Mouse (Mus musculus): ENCODE results near the gene Spata45. TPM values are rescaled to one million over a fixed set of nuclear protein-coding genes. Genes with fewer than 3 reads are reported as not detected.

Gene Spata45
- polyA plus RNA-seq, 1 experiment, result not detected

- Histone ChIP-seq H3K27ac (ENCODE audit: insufficient read depth, low read depth, low read length) (no peak overlapping the region), H3K4me1 (ENCODE audit: control insufficient read depth, insufficient read depth, low read length) (no peaks in the 10 kb centered on the region; the same call in 1 of the 2 replicates), H3K4me3 (ENCODE audit: insufficient read depth, low read length) (no peak overlapping the region)
- TF ChIP-seq CTCF (IDR thresholded peaks at IDR 0.05; ENCODE audit: low read depth, low read length) (no peak), POLR2A (IDR thresholded peaks at IDR 0.05; ENCODE audit: borderline replicate concordance, low read depth, low read length) (no peak)
These were observed 1.6 kb downstream of the Spata45 start for GRCm38 (mm10) chr1:191037999-191038398.

- no peak overlapping the region for H3K27ac ChIP-seq (ENCODE audit: insufficient read depth, low read depth, low read length)
- no peak overlapping the region for H3K4me3 ChIP-seq (ENCODE audit: insufficient read depth, low read length)
- H3K4me1 ChIP-seq (ENCODE audit: control insufficient read depth, insufficient read depth, low read length), result no peaks in the 10 kb centered on the region; the same call in 1 of the 2 replicates
- TF ChIP-seq POLR2A (IDR thresholded peaks at IDR 0.05; ENCODE audit: borderline replicate concordance, low read depth, low read length), result no peak
- no peak for TF ChIP-seq CTCF (IDR thresholded peaks at IDR 0.05; ENCODE audit: low read depth, low read length)
These were observed 4.9 kb downstream of the Spata45 start for GRCm38 (mm10) chr1:191041352-191041751.

- Histone ChIP-seq H3K27ac (ENCODE audit: insufficient read depth, low read depth, low read length) (no peak overlapping the region), H3K4me3 (ENCODE audit: insufficient read depth, low read length) (no peak overlapping the region), H3K4me1 (ENCODE audit: control insufficient read depth, insufficient read depth, low read length) (no peaks in the 10 kb centered on the region; the same call in 1 of the 2 replicates)
- no peak for TF ChIP-seq POLR2A (IDR thresholded peaks at IDR 0.05; ENCODE audit: borderline replicate concordance, low read depth, low read length)
- TF ChIP-seq CTCF (IDR thresholded peaks at IDR 0.05; ENCODE audit: low read depth, low read length), result no peak
These were observed 5.7 kb downstream of the Spata45 start for GRCm38 (mm10) chr1:191042106-191042505.

- Histone ChIP-seq H3K4me1 (ENCODE audit: control insufficient read depth, insufficient read depth, low read length) (no peaks in the 10 kb centered on the region; the same call in 1 of the 2 replicates), H3K4me3 (ENCODE audit: insufficient read depth, low read length) (no peak overlapping the region), H3K27ac (ENCODE audit: insufficient read depth, low read depth, low read length) (no peak overlapping the region)
- no peak for TF ChIP-seq POLR2A (IDR thresholded peaks at IDR 0.05; ENCODE audit: borderline replicate concordance, low read depth, low read length)
- no peak for TF ChIP-seq CTCF (IDR thresholded peaks at IDR 0.05; ENCODE audit: low read depth, low read length)
These were observed 6.2 kb downstream of the Spata45 start for GRCm38 (mm10) chr1:191042688-191043087.

GRCm38 (mm10) chr1:191045264-191045663, 8.8 kb downstream of the Spata45 start:
- Histone ChIP-seq H3K4me1 (ENCODE audit: control insufficient read depth, insufficient read depth, low read length) (no peaks in the 10 kb centered on the region; the same call in 1 of the 2 replicates), H3K4me3 (ENCODE audit: insufficient read depth, low read length) (no peak overlapping the region), H3K27ac (ENCODE audit: insufficient read depth, low read depth, low read length) (no peak overlapping the region)
- TF ChIP-seq POLR2A (IDR thresholded peaks at IDR 0.05; ENCODE audit: borderline replicate concordance, low read depth, low read length) (no peak), CTCF (IDR thresholded peaks at IDR 0.05; ENCODE audit: low read depth, low read length) (no peak)

- no peak overlapping the region for H3K4me3 ChIP-seq (ENCODE audit: insufficient read depth, low read length)
- H3K27ac ChIP-seq (ENCODE audit: insufficient read depth, low read depth, low read length), result no peak overlapping the region
- H3K4me1 ChIP-seq (ENCODE audit: control insufficient read depth, insufficient read depth, low read length), result no peaks in the 10 kb centered on the region; the same call in 1 of the 2 replicates
- TF ChIP-seq CTCF (IDR thresholded peaks at IDR 0.05; ENCODE audit: low read depth, low read length), result no peak
- no peak for TF ChIP-seq POLR2A (IDR thresholded peaks at IDR 0.05; ENCODE audit: borderline replicate concordance, low read depth, low read length)
These were observed 9.9 kb downstream of the Spata45 start for GRCm38 (mm10) chr1:191046231-191046824.

- H3K27ac ChIP-seq (ENCODE audit: insufficient read depth, low read depth, low read length), result no peak overlapping the region
- no peak overlapping the region for H3K4me3 ChIP-seq (ENCODE audit: insufficient read depth, low read length)
- TF ChIP-seq POLR2A (IDR thresholded peaks at IDR 0.05; ENCODE audit: borderline replicate concordance, low read depth, low read length) (no peak), CTCF (IDR thresholded peaks at IDR 0.05; ENCODE audit: low read depth, low read length) (no peak)
- H3K4me1 ChIP-seq (ENCODE audit: control insufficient read depth, insufficient read depth, low read length), result peaks cover 8% of the 10 kb centered on the region
These were observed 17.1 kb downstream of the Spata45 start for GRCm38 (mm10) chr1:191053555-191053954.

GRCm38 (mm10) chr1:191054870-191055532, 18.6 kb downstream of the Spata45 start:
- H3K4me1 ChIP-seq (ENCODE audit: control insufficient read depth, insufficient read depth, low read length), result peaks cover 8% of the 10 kb centered on the region
- no peak overlapping the region for H3K27ac ChIP-seq (ENCODE audit: insufficient read depth, low read depth, low read length)

GRCm38 (mm10) chr1:191055533-191055873, 19.1 kb downstream of the Spata45 start:
- no peak overlapping the region for H3K27ac ChIP-seq (ENCODE audit: insufficient read depth, low read depth, low read length)
- TF ChIP-seq POLR2A (IDR thresholded peaks at IDR 0.05; ENCODE audit: borderline replicate concordance, low read depth, low read length) (no peak), CTCF (IDR thresholded peaks at IDR 0.05; ENCODE audit: low read depth, low read length) (no peak)
- H3K4me1 ChIP-seq (ENCODE audit: control insufficient read depth, insufficient read depth, low read length), result peaks cover 8% of the 10 kb centered on the region
- no peak overlapping the region for H3K4me3 ChIP-seq (ENCODE audit: insufficient read depth, low read length)

More at GRCm38 (mm10) chr1:191054870-191055532, 18.6 kb downstream of the Spata45 start:
- TF ChIP-seq POLR2A (IDR thresholded peaks at IDR 0.05; ENCODE audit: borderline replicate concordance, low read depth, low read length), result no peak
- TF ChIP-seq CTCF (IDR thresholded peaks at IDR 0.05; ENCODE audit: low read depth, low read length), result peak; percentile 28; the same call in 1 of the 2 replicates
- H3K4me3 ChIP-seq (ENCODE audit: insufficient read depth, low read length), result no peak overlapping the region

GRCm38 (mm10) chr1:191057461-191057860, 21.0 kb downstream of the Spata45 start:
- Histone ChIP-seq H3K27ac (ENCODE audit: insufficient read depth, low read depth, low read length) (no peak overlapping the region), H3K4me3 (ENCODE audit: insufficient read depth, low read length) (no peak overlapping the region), H3K4me1 (ENCODE audit: control insufficient read depth, insufficient read depth, low read length) (peaks cover 11% of the 10 kb centered on the region)
- TF ChIP-seq POLR2A (IDR thresholded peaks at IDR 0.05; ENCODE audit: borderline replicate concordance, low read depth, low read length), result no peak
- no peak for TF ChIP-seq CTCF (IDR thresholded peaks at IDR 0.05; ENCODE audit: low read depth, low read length)

All from bone marrow macrophage, adult 2 months (primary cell).